Mouse (Mus musculus) hindbrain, embryonic 12.5 days (tissue): ENCODE data around the gene Olfr891. TPM values are rescaled to one million over a fixed set of nuclear protein-coding genes. Genes with fewer than 3 reads are reported as not detected.
"Not testable (repeated sequence)": the region's sequence is repeated elsewhere in the genome, so short reads cannot be mapped to it uniquely, and the experiment has no call there.

ENCODE experiments used
- ATAC-seq: fragments of 200-750 bp; cut with Nextera tagmentation; 2 replicates; pipeline ENCODE4 v1.8.0; 2017; ENCODE audit warnings: moderate TSS enrichment; ENCODE audit not compliant: low FRiP score
- H3K27ac ChIP-seq: fragments of 300-500 bp; sonication (generic); 2 replicates; pipeline ENCODE4 v1.5.1; 2016; ENCODE audit warnings: mild to moderate bottlenecking
- H3K27me3 ChIP-seq: fragments of 300-500 bp; sonication (generic); 2 replicates; pipeline ENCODE4 v1.6.1; 2016; ENCODE audit warnings: mild to moderate bottlenecking
- H3K36me3 ChIP-seq: fragments of 300-500 bp; sonication (generic); 2 replicates; pipeline ENCODE4 v1.6.1; 2016; ENCODE audit warnings: mild to moderate bottlenecking
- H3K4me1 ChIP-seq: fragments of 300-500 bp; sonication (generic); 2 replicates; pipeline ENCODE4 v1.6.1; 2016
- H3K4me2 ChIP-seq: fragments of 300-500 bp; sonication (generic); replicated peaks from 2 replicates; pipeline ENCODE4 v1.6.1; 2016; ENCODE audit warnings: mild to moderate bottlenecking
- H3K4me3 ChIP-seq: fragments of 300-500 bp; sonication (generic); 2 replicates; pipeline ENCODE4 v1.5.1; 2016; ENCODE audit warnings: mild to moderate bottlenecking
- H3K9ac ChIP-seq: fragments of 300-500 bp; sonication (generic); 2 replicates; pipeline ENCODE4 v1.6.1; 2016; ENCODE audit warnings: mild to moderate bottlenecking, moderate library complexity
- H3K9me3 ChIP-seq: fragments of 300-500 bp; sonication (generic); replicated peaks from 2 replicates; pipeline ENCODE4 v1.6.1; 2016; ENCODE audit warnings: mild to moderate bottlenecking
- WGBS: fragments of 180-500 bp; shearing (Covaris S2); methylation state at CpG from one replicate; pipeline ENCODE4 v1.1.7; 2016; 5-methylcytosine and 5-hydroxymethylcytosine counted together
- polyA plus RNA-seq: library from polyadenylated mRNA; unstranded; fragments of >200 nt; fragmentation: Nextera tagmentation; extraction: Ambion mirVana; gene quantifications from 2 replicates; pipeline ENCODE4 v1.2.1, GENCODE M21; 2016

Olfr891 gene
- not detected in 2 replicates for polyA plus RNA-seq

GRCm38 (mm10) chr9:38180721-38181120 is at the start of gene Olfr891:
Olfr891 (minus strand) TSS chr9:38180821.
- WGBS = 94% methylated on average over 1 of the region's 1 CpGs
- H3K9ac ChIP-seq = no peak within 1 kb of the TSS
- no peak for ATAC-seq
- no peaks in the 10 kb centered on the region for H3K4me1 ChIP-seq
- no peaks in the 10 kb centered on the region for H3K36me3 ChIP-seq
- no peaks in the 10 kb centered on the region for H3K27me3 ChIP-seq
- H3K4me2 ChIP-seq = no peak within 1 kb of the TSS
- H3K27ac ChIP-seq = no peak within 1 kb of the TSS
- H3K9me3 ChIP-seq = peaks cover 5% of the 10 kb centered on the region; the same call in 1 of the 2 replicates
- no peak within 1 kb of the TSS for H3K4me3 ChIP-seq

- no peaks in the 10 kb centered on the region for H3K27me3 ChIP-seq
- no peaks in the 10 kb centered on the region for H3K9me3 ChIP-seq
- no peak within 1 kb of the TSS for H3K4me2 ChIP-seq
- H3K4me1 ChIP-seq = no peaks in the 10 kb centered on the region
- no peak for ATAC-seq
- no peak within 1 kb of the TSS for H3K27ac ChIP-seq
- H3K4me3 ChIP-seq = no peak within 1 kb of the TSS
- H3K9ac ChIP-seq = no peak within 1 kb of the TSS
- no peaks in the 10 kb centered on the region for H3K36me3 ChIP-seq
These were observed 37.1 kb upstream of the Olfr891 start, which contains the start of gene Olfr894 for GRCm38 (mm10) chr9:38217755-38218154. Olfr894 (plus strand) TSS chr9:38218055.

GRCm38 (mm10) chr9:38208065-38208464 is 27.4 kb upstream of the Olfr891 start, which contains the start of gene Olfr893:
Olfr893 (plus strand) TSS chr9:38208365.
- Histone ChIP-seq H3K9ac (no peak within 1 kb of the TSS), H3K27ac (no peak within 1 kb of the TSS), H3K27me3 (no peaks in the 10 kb centered on the region), H3K9me3 (no peaks in the 10 kb centered on the region), H3K36me3 (no peaks in the 10 kb centered on the region), H3K4me3 (no peak within 1 kb of the TSS), H3K4me1 (no peaks in the 10 kb centered on the region), H3K4me2 (no peak within 1 kb of the TSS)
- no peak for ATAC-seq
- WGBS = 86% methylated on average over 3 of the region's 3 CpGs

- 53% methylated on average over 2 of the region's 2 CpGs for WGBS
- H3K36me3 ChIP-seq, H3K27me3 ChIP-seq, H3K4me1 ChIP-seq, H3K4me3 ChIP-seq, H3K9me3 ChIP-seq, H3K4me2 ChIP-seq, H3K9ac ChIP-seq, H3K27ac ChIP-seq, ATAC-seq: not testable (repeated sequence)
These were observed 12.3 kb downstream of the Olfr891 start for GRCm38 (mm10) chr9:38168341-38168740.

GRCm38 (mm10) chr9:38142217-38142616 is 38.4 kb downstream of the Olfr891 start, which contains the start of gene Olfr890:
Olfr890 (plus strand) TSS chr9:38142517.
- no peak for ATAC-seq
- H3K9ac ChIP-seq = no peak within 1 kb of the TSS
- H3K4me2 ChIP-seq = no peak within 1 kb of the TSS
- H3K36me3 ChIP-seq = no peaks in the 10 kb centered on the region
- H3K4me3 ChIP-seq = no peak within 1 kb of the TSS
- no peaks in the 10 kb centered on the region for H3K27me3 ChIP-seq
- H3K9me3 ChIP-seq = no peaks in the 10 kb centered on the region
- no peak within 1 kb of the TSS for H3K27ac ChIP-seq
- no peaks in the 10 kb centered on the region for H3K4me1 ChIP-seq

Other genes starting within 250 kb of the Olfr891 start
- gene Olfr881, start 189.0 kb downstream of the Olfr891 start, polyA plus RNA-seq = not detected in 2 replicates
- gene Olfr883, start 155.0 kb downstream of the Olfr891 start, polyA plus RNA-seq = not detected in 2 replicates
- gene Olfr884, start 134.3 kb downstream of the Olfr891 start, polyA plus RNA-seq = not detected in 2 replicates
- gene Olfr885, start 119.5 kb downstream of the Olfr891 start, polyA plus RNA-seq = not detected in 2 replicates
- not detected in 2 replicates for gene Olfr887, start 96.7 kb downstream of the Olfr891 start, polyA plus RNA-seq
- not detected in 2 replicates for gene Olfr888, start 72.7 kb downstream of the Olfr891 start, polyA plus RNA-seq
- gene Olfr889, start 65.6 kb downstream of the Olfr891 start, polyA plus RNA-seq = 0.05 TPM in 1 of 2 replicates, not detected in the other
- not detected in 2 replicates for gene Olfr890, start 38.3 kb downstream of the Olfr891 start, polyA plus RNA-seq
- not detected in 2 replicates for gene Olfr893, start 27.5 kb upstream of the Olfr891 start, polyA plus RNA-seq
- gene Olfr894, start 37.2 kb upstream of the Olfr891 start, polyA plus RNA-seq = not detected in 2 replicates
- gene Olfr143, start 72.0 kb upstream of the Olfr891 start, polyA plus RNA-seq = not detected in 2 replicates
- gene Olfr895, start 87.0 kb upstream of the Olfr891 start, polyA plus RNA-seq = not detected in 2 replicates
- not detected in 2 replicates for gene Olfr896-ps1, start 110.3 kb upstream of the Olfr891 start, polyA plus RNA-seq
- not detected in 2 replicates for gene Olfr25, start 148.2 kb upstream of the Olfr891 start, polyA plus RNA-seq
- gene Olfr898, start 167.6 kb upstream of the Olfr891 start, polyA plus RNA-seq = not detected in 2 replicates
- not detected in 2 replicates for gene Olfr250, start 186.1 kb upstream of the Olfr891 start, polyA plus RNA-seq
- gene Olfr251, start 196.3 kb upstream of the Olfr891 start, polyA plus RNA-seq = not detected in 2 replicates
- gene Olfr147, start 220.9 kb upstream of the Olfr891 start, polyA plus RNA-seq = not detected in 2 replicates
- not detected in 2 replicates for gene Olfr901, start 248.6 kb upstream of the Olfr891 start, polyA plus RNA-seq